Mouse (Mus musculus): Measurements from ENCODE around the gene Nlgn1. TPM values are rescaled to one million over a fixed set of nuclear protein-coding genes. Genes with fewer than 3 reads are reported as not detected.

The Nlgn1 gene
- polyA plus RNA-seq, 1 experiment from 2014 or later = 29.4 TPM

DNA sequence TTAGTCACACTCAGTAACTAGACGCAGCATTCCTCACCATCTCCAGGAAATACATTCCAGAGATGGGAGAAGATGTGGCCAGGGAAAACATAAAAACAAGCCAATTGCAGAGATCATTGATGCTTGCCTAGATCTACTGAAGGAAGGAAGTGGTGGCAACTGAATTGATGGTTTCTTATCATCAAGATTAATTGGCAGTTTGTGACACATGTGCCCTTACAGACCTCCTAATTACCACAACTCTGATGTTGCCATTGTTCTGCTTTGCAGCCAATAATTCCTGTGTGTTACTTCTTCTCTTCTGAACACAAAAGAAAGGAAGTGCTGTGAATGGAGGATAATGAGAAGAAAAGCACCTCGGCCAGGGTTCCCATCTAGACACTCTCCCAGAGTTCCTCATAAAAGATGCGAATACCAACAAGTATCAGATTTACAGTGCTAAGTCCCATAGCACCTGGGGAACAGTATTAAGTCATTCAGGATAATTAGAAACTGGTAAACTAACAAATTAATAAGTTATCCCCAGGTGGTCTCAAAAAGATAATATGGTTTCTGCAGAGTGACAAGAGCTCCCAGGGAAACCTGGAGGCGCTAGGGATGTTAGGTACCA, 104.0 kb downstream of the Nlgn1 start:
- ATAC-seq = no peak
- no peak overlapping the region for H3K27ac ChIP-seq (ENCODE audit: low read depth, low read length)
- H3K27me3 ChIP-seq (replicated peaks; ENCODE audit: control insufficient read depth, insufficient read depth, low read length) = no peaks in the 10 kb centered on the region
- no peaks in the 10 kb centered on the region for H3K36me3 ChIP-seq (ENCODE audit: control insufficient read depth, insufficient read depth, low read length)
- H3K4me3 ChIP-seq (ENCODE audit: low read length) = no peak overlapping the region
- H3K4me2 ChIP-seq (ENCODE audit: low read length) = no peak overlapping the region
- H3K9ac ChIP-seq (ENCODE audit: low read depth, low read length) = no peak overlapping the region
- 57% methylated on average over 4 of the region's 4 CpGs for WGBS
- no peaks in the 10 kb centered on the region for H3K9me3 ChIP-seq (ENCODE audit: control insufficient read depth, low read length)
- no peaks in the 10 kb centered on the region for H3K4me1 ChIP-seq (ENCODE audit: control insufficient read depth, insufficient read depth, low read depth, low read length)

DNA sequence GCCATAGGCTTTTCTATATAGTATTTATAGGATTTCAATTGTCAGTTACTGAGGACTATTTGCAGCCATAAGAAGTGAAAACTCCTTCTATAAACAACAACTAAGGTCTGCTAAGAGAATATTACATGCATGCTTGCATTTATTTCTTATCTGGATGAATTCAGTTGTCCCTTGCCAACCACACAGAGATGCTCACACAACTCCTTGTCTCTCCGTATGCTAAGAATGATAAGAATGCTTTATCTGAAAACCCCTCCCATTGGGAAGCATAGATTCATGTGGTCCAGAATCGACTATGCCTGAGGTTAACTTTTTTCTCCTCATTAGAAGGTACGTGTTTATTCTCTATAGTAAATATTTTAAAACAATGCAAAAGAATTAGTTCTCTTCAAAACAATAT, 108.8 kb downstream of the Nlgn1 start:
- H3K4me3 ChIP-seq (ENCODE audit: low read length) = no peak overlapping the region
- H3K27me3 ChIP-seq (replicated peaks; ENCODE audit: control insufficient read depth, insufficient read depth, low read length) = no peaks in the 10 kb centered on the region
- H3K36me3 ChIP-seq (ENCODE audit: control insufficient read depth, insufficient read depth, low read length) = no peaks in the 10 kb centered on the region
- no peak overlapping the region for H3K27ac ChIP-seq (ENCODE audit: low read depth, low read length)
- no peak overlapping the region for H3K9ac ChIP-seq (ENCODE audit: low read depth, low read length)
- no peaks in the 10 kb centered on the region for H3K4me1 ChIP-seq (ENCODE audit: control insufficient read depth, insufficient read depth, low read depth, low read length)
- no peak overlapping the region for H3K4me2 ChIP-seq (ENCODE audit: low read length)
- H3K9me3 ChIP-seq (ENCODE audit: control insufficient read depth, low read length) = no peaks in the 10 kb centered on the region
- no peak for ATAC-seq
- WGBS = 84% methylated on average over 3 of the region's 3 CpGs

DNA sequence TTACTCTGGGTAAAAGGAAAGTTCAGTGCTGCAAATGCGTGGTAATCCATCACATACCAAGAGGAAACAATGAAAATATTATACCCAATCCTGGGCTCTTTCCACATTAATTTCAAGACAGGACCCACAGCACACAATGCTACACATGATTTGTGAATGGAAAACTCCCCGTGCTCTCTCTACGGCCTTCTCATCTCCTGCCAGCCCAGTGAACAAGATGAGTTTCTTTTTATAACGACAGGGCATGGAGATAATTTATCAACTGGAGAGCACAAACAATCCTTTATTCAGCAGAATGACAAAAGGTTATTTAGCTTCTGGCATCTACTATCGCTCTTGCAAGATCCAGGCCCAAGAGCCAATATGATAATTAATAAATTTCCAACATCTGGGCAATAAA, 116.0 kb downstream of the Nlgn1 start:
- Histone ChIP-seq H3K27ac (ENCODE audit: low read depth, low read length) (no peak overlapping the region), H3K9me3 (ENCODE audit: control insufficient read depth, low read length) (no peaks in the 10 kb centered on the region), H3K4me2 (ENCODE audit: low read length) (no peak overlapping the region), H3K4me3 (ENCODE audit: low read length) (no peak overlapping the region), H3K36me3 (ENCODE audit: control insufficient read depth, insufficient read depth, low read length) (no peaks in the 10 kb centered on the region), H3K4me1 (ENCODE audit: control insufficient read depth, insufficient read depth, low read depth, low read length) (no peaks in the 10 kb centered on the region), H3K9ac (ENCODE audit: low read depth, low read length) (no peak overlapping the region), H3K27me3 (replicated peaks; ENCODE audit: control insufficient read depth, insufficient read depth, low read length) (no peaks in the 10 kb centered on the region)
- ATAC-seq = no peak
- WGBS = 38% methylated on average over 5 of the region's 5 CpGs

DNA sequence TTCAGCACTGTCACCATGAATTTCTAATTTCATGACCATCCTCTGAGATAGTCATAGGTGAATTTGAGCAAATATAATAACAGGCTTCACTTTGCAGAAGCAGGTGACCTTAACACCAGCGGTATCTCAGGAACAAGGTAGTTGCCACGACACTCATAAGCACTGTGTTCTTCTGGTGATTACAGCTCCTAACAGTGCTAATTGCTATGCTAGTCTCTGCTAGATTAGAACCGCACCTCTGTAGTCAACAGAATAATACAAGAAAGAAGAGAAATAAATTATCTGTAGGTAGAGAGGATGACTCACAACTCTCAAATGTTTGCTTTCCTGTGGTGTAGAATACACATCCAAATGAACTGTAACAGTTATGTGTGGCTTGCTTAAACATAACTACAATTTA, 129.6 kb downstream of the Nlgn1 start:
- WGBS = 94% methylated on average over 3 of the region's 3 CpGs
- Histone ChIP-seq H3K4me2 (ENCODE audit: low read length) (no peak overlapping the region), H3K27me3 (replicated peaks; ENCODE audit: control insufficient read depth, insufficient read depth, low read length) (no peaks in the 10 kb centered on the region), H3K27ac (ENCODE audit: low read depth, low read length) (no peak overlapping the region), H3K36me3 (ENCODE audit: control insufficient read depth, insufficient read depth, low read length) (no peaks in the 10 kb centered on the region), H3K4me3 (ENCODE audit: low read length) (no peak overlapping the region), H3K9ac (ENCODE audit: low read depth, low read length) (no peak overlapping the region), H3K4me1 (ENCODE audit: control insufficient read depth, insufficient read depth, low read depth, low read length) (no peaks in the 10 kb centered on the region), H3K9me3 (ENCODE audit: control insufficient read depth, low read length) (no peaks in the 10 kb centered on the region)
- no peak for ATAC-seq

DNA sequence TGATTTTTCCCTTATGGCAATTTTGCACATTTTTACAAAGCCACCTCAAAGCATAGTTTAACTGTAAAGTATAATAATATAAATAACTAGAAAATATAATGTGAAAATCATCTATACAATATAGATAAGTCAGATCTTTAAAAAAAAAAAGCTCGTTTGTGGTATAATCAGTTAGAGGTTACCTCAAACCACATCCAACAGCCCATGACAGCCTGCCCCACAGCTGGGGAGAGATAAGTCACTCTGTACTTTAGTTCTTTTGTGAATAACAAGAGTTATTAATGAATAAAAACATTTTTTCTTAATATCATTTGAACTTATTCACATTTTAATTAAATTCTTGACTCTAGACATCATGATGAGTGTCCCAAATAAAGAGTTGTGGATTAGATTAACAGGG, 130.8 kb downstream of the Nlgn1 start:
- Histone ChIP-seq H3K4me1 (ENCODE audit: control insufficient read depth, insufficient read depth, low read depth, low read length) (no peaks in the 10 kb centered on the region), H3K9ac (ENCODE audit: low read depth, low read length) (no peak overlapping the region), H3K4me2 (ENCODE audit: low read length) (no peak overlapping the region), H3K27me3 (replicated peaks; ENCODE audit: control insufficient read depth, insufficient read depth, low read length) (no peaks in the 10 kb centered on the region), H3K27ac (ENCODE audit: low read depth, low read length) (no peak overlapping the region), H3K36me3 (ENCODE audit: control insufficient read depth, insufficient read depth, low read length) (no peaks in the 10 kb centered on the region), H3K9me3 (ENCODE audit: control insufficient read depth, low read length) (no peaks in the 10 kb centered on the region), H3K4me3 (ENCODE audit: low read length) (no peak overlapping the region)
- ATAC-seq = no peak
- WGBS = 65% methylated on average over 1 of the region's 1 CpGs

DNA sequence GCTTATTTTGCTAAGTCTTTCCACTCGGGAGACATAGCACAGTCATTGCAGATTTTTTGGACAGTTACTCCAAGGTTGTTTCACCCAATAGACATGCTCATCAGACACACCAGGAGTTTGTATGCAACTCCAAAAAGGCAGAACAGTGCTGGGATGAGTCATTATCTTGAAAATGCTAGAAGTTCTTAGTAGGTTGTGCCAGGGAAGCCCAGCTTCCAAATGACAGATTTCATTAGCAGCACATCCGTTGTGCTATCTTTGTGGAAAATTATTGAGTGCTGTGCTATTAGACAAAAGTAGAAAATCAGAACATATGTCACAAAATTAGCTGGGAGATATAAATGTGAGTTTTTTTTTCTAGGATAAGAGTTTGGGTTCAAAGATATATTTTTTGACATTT, 137.3 kb downstream of the Nlgn1 start:
- no peak for ATAC-seq
- H3K27ac ChIP-seq (ENCODE audit: low read depth, low read length) = no peak overlapping the region
- H3K4me1 ChIP-seq (ENCODE audit: control insufficient read depth, insufficient read depth, low read depth, low read length) = no peaks in the 10 kb centered on the region
- no peak overlapping the region for H3K9ac ChIP-seq (ENCODE audit: low read depth, low read length)
- no peaks in the 10 kb centered on the region for H3K9me3 ChIP-seq (ENCODE audit: control insufficient read depth, low read length)
- 82% methylated on average over 2 of the region's 2 CpGs for WGBS
- no peak overlapping the region for H3K4me3 ChIP-seq (ENCODE audit: low read length)
- H3K27me3 ChIP-seq (replicated peaks; ENCODE audit: control insufficient read depth, insufficient read depth, low read length) = no peaks in the 10 kb centered on the region
- H3K36me3 ChIP-seq (ENCODE audit: control insufficient read depth, insufficient read depth, low read length) = no peaks in the 10 kb centered on the region
- H3K4me2 ChIP-seq (ENCODE audit: low read length) = no peak overlapping the region

DNA sequence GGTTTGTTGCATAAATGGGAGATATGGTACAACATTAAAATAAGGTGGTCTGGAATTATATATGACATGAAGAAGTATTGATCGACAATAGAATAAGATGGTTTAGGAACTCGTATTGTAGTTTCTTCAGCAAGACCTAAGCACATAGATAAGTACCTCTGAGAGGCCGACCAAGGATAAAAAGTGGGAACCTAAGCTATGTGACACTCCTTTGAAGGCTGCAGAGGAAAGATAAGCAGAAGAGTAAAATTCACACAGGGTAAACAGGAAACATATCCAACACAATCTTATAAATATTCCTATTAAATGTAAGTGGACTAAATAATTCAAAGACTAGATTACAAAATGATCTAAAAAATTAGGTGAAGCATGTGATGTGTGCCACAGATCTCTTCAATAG, 151.2 kb downstream of the Nlgn1 start:
- 94% methylated on average over 3 of the region's 3 CpGs for WGBS
- H3K4me1 ChIP-seq (ENCODE audit: control insufficient read depth, insufficient read depth, low read depth, low read length) = no peaks in the 10 kb centered on the region
- no peak overlapping the region for H3K4me3 ChIP-seq (ENCODE audit: low read length)
- no peaks in the 10 kb centered on the region for H3K36me3 ChIP-seq (ENCODE audit: control insufficient read depth, insufficient read depth, low read length)
- H3K27ac ChIP-seq (ENCODE audit: low read depth, low read length) = no peak overlapping the region
- H3K4me2 ChIP-seq (ENCODE audit: low read length) = no peak overlapping the region
- no peaks in the 10 kb centered on the region for H3K9me3 ChIP-seq (ENCODE audit: control insufficient read depth, low read length)
- no peak for ATAC-seq
- H3K9ac ChIP-seq (ENCODE audit: low read depth, low read length) = no peak overlapping the region
- no peaks in the 10 kb centered on the region for H3K27me3 ChIP-seq (replicated peaks; ENCODE audit: control insufficient read depth, insufficient read depth, low read length)

DNA sequence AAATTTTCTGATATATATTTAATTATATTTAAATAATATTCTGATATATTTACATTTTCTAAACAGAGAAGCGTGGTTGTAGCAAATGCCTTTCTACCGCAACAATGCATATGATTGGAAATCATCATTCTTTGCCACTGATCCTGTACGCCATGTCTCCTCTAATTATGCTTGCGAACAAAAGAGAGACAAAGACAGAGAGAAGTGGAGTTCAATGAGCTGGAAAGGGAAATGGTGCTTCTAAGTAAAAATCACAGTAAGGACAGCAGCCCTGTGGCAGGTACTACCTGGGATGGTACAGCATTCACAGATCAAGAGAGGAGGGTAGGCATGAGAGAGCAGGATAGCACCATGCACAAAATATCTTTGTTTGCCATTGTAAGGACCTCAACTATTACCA, 156.9 kb downstream of the Nlgn1 start:
- H3K27ac ChIP-seq (ENCODE audit: low read depth, low read length) = no peak overlapping the region
- no peak overlapping the region for H3K4me3 ChIP-seq (ENCODE audit: low read length)
- no peaks in the 10 kb centered on the region for H3K27me3 ChIP-seq (replicated peaks; ENCODE audit: control insufficient read depth, insufficient read depth, low read length)
- H3K4me1 ChIP-seq (ENCODE audit: control insufficient read depth, insufficient read depth, low read depth, low read length) = no peaks in the 10 kb centered on the region
- 70% methylated on average over 4 of the region's 4 CpGs for WGBS
- no peak overlapping the region for H3K9ac ChIP-seq (ENCODE audit: low read depth, low read length)
- ATAC-seq = no peak
- no peaks in the 10 kb centered on the region for H3K9me3 ChIP-seq (ENCODE audit: control insufficient read depth, low read length)
- H3K36me3 ChIP-seq (ENCODE audit: control insufficient read depth, insufficient read depth, low read length) = no peaks in the 10 kb centered on the region
- H3K4me2 ChIP-seq (ENCODE audit: low read length) = no peak overlapping the region

DNA sequence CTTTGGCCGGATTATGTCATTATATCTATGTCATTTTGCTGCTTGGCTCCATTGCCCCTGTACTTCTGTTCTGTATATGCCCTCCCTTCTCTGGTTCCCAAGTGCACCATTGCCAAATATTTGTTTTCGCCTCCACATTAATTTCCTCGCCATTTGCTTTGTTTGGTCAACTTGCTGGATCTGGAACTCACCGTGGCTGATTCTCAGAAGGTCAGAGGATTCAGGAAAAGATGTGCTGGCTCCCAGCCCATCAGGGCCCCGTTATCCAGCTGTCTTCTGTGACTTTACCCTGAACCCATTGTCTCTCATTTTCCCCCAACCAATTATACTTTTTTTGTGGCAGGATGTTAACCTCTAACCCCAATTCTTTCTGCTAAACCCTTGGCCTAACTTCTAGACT, 158.0 kb downstream of the Nlgn1 start:
- H3K4me3 ChIP-seq (ENCODE audit: low read length) = no peak overlapping the region
- H3K9me3 ChIP-seq (ENCODE audit: control insufficient read depth, low read length) = no peaks in the 10 kb centered on the region
- no peaks in the 10 kb centered on the region for H3K36me3 ChIP-seq (ENCODE audit: control insufficient read depth, insufficient read depth, low read length)
- no peak overlapping the region for H3K4me2 ChIP-seq (ENCODE audit: low read length)
- WGBS = 50% methylated on average over 5 of the region's 5 CpGs
- no peak for ATAC-seq
- no peak overlapping the region for H3K9ac ChIP-seq (ENCODE audit: low read depth, low read length)
- H3K27me3 ChIP-seq (replicated peaks; ENCODE audit: control insufficient read depth, insufficient read depth, low read length) = no peaks in the 10 kb centered on the region
- H3K4me1 ChIP-seq (ENCODE audit: control insufficient read depth, insufficient read depth, low read depth, low read length) = no peaks in the 10 kb centered on the region
- H3K27ac ChIP-seq (ENCODE audit: low read depth, low read length) = no peak overlapping the region

DNA sequence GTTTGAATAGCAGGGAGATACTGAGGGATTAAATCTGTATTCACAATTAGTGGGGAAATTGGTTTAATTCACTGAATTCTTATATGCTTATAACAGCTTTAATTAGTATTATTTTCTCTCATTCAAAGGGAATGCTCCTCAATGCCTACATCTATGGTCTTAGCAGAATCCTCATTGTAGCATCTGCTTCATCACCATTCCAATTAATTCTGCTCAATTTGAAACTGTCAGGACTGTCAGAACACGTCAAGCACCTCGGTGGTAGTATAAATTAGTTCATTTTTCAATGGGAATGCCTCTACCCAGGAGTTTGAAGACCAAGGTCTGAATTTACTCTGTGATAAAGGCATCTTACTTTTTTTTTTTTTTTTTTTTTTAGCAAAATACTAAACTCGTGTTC, 158.6 kb downstream of the Nlgn1 start:
- H3K4me2 ChIP-seq (ENCODE audit: low read length) = no peak overlapping the region
- no peaks in the 10 kb centered on the region for H3K4me1 ChIP-seq (ENCODE audit: control insufficient read depth, insufficient read depth, low read depth, low read length)
- 52% methylated on average over 3 of the region's 3 CpGs for WGBS
- no peaks in the 10 kb centered on the region for H3K9me3 ChIP-seq (ENCODE audit: control insufficient read depth, low read length)
- H3K4me3 ChIP-seq (ENCODE audit: low read length) = no peak overlapping the region
- no peak overlapping the region for H3K27ac ChIP-seq (ENCODE audit: low read depth, low read length)
- no peak overlapping the region for H3K9ac ChIP-seq (ENCODE audit: low read depth, low read length)
- H3K36me3 ChIP-seq (ENCODE audit: control insufficient read depth, insufficient read depth, low read length) = no peaks in the 10 kb centered on the region
- H3K27me3 ChIP-seq (replicated peaks; ENCODE audit: control insufficient read depth, insufficient read depth, low read length) = no peaks in the 10 kb centered on the region
- ATAC-seq = no peak

All from hindbrain, embryonic 16.5 days (tissue).